Mouse (Mus musculus) lung, adult 2 months (tissue): ENCODE results near the gene Acat1.

Source experiments
- CTCF ChIP-seq: fragments of 200-500 bp; IDR thresholded peaks from 2 replicates; pipeline ENCODE4 v1.5.1; 2011; ENCODE audit warnings: mild to moderate bottlenecking, low read length, control low read depth; ENCODE audit not compliant: insufficient read depth
- POLR2A ChIP-seq: fragments of 200-500 bp; IDR thresholded peaks from 2 replicates; pipeline ENCODE4 v1.6.1; 2011; ENCODE audit warnings: low read depth, mild to moderate bottlenecking, control low read depth, low read length, borderline replicate concordance; ENCODE audit errors: extremely low read depth

- TF ChIP-seq POLR2A: no peak
- no peak for TF ChIP-seq CTCF
These were observed 72.7 kb downstream of the Acat1 start for GRCm38 (mm10) chr9:53537336-53537965.
